Comparison of ENCODE assay signal across 11 mouse cellular contexts in the genomic region with DNA sequence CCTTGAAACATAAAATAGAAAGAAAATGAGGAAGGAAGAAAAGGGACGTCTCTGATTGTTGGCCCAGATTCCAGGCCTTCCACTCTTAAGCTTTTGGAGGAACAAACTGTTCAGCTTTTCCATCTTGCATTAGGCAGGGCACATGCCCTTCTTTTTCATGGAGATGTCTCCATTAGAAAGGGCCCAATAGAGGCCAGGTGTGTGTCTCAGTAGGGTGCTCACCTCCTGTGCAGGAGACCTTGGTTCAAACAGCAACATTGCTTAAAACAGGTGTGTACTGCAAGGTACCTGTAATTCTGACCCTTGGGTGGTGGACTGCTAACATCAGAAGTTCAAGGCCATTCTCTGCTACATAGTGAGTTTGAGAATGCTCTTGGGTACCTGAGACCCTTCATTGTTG.
"Had no signal": no experiment of that assay in that cellular context is flagged by ENCODE, and none has a peak within 500 bp of the region (broad histone marks: within the 10 kb centered on the region; RNA-seq: fewer than 3 reads in every experiment).

No protein-coding gene starts in this region.

- H3K4me1 ChIP-seq: limb, embryonic 15.5 days; midbrain, embryonic 13.5 days had no signal

- H3K4me2 ChIP-seq: limb, embryonic 15.5 days; liver, embryonic 13.5 days; midbrain, embryonic 13.5 days had no signal

- H3K9me3 ChIP-seq: limb, embryonic 15.5 days; liver, embryonic 13.5 days; midbrain, embryonic 13.5 days had no signal

- H3K36me3 ChIP-seq: limb, embryonic 15.5 days; liver, embryonic 13.5 days; midbrain, embryonic 13.5 days had no signal

- DNase-seq: kidney, postnatal 36 days; layer of hippocampus, adult 9-11 months; layer of hippocampus, postnatal 36 days; liver, embryonic 13.5 days; lung, adult 18-20 months; lung, postnatal 36 days; right cerebral cortex, postnatal 14 days; thymus, postnatal 36 days had no signal

- ATAC-seq: midbrain, embryonic 13.5 days had no signal

- H3K27ac ChIP-seq: kidney, postnatal 0 days; limb, embryonic 15.5 days; liver, embryonic 13.5 days; midbrain, embryonic 13.5 days had no signal

- H3K4me3 ChIP-seq: limb, embryonic 15.5 days; liver, embryonic 13.5 days; midbrain, embryonic 13.5 days had no signal

- H3K9ac ChIP-seq: limb, embryonic 15.5 days; liver, embryonic 13.5 days; midbrain, embryonic 13.5 days had no signal

- H3K27me3 ChIP-seq: limb, embryonic 15.5 days; liver, embryonic 13.5 days; midbrain, embryonic 13.5 days had no signal
